Mouse (Mus musculus) embryonic facial prominence, embryonic 15.5 days (tissue): ENCODE results near the gene Mlkl. TPM values are rescaled to one million over a fixed set of nuclear protein-coding genes. Genes with fewer than 3 reads are reported as not detected.
"Not testable (repeated sequence)": the region's sequence is repeated elsewhere in the genome, so short reads cannot be mapped to it uniquely, and the experiment has no call there.

Experiments
- ATAC-seq: fragments of 200-750 bp; cut with Nextera tagmentation; 2 replicates; pipeline ENCODE4 v1.8.0; 2017; ENCODE audit warnings: low read depth, moderate TSS enrichment; ENCODE audit not compliant: insufficient number of reproducible peaks, low FRiP score, low TSS enrichment
- H3K27ac ChIP-seq: fragments of 300-500 bp; sonication (generic); replicated peaks from 2 replicates; pipeline ENCODE4 v1.5.1; 2015; ENCODE audit warnings: mild to moderate bottlenecking, inconsistent platforms
- H3K27me3 ChIP-seq: fragments of 300-500 bp; sonication (generic); 2 replicates; pipeline ENCODE4 v1.6.1; 2015; ENCODE audit warnings: inconsistent platforms
- H3K36me3 ChIP-seq: fragments of 300-500 bp; sonication (generic); 2 replicates; pipeline ENCODE4 v1.6.1; 2015; ENCODE audit warnings: mild to moderate bottlenecking, inconsistent platforms
- H3K4me1 ChIP-seq: fragments of 300-500 bp; sonication (generic); 2 replicates; pipeline ENCODE4 v1.6.1; 2015; ENCODE audit warnings: inconsistent platforms
- H3K4me2 ChIP-seq: fragments of 300-500 bp; sonication (generic); replicated peaks from 2 replicates; pipeline ENCODE4 v1.6.1; 2015; ENCODE audit warnings: mild to moderate bottlenecking, inconsistent platforms
- H3K4me3 ChIP-seq: fragments of 300-500 bp; sonication (generic); replicated peaks from 2 replicates; pipeline ENCODE4 v1.5.1; 2015; ENCODE audit warnings: mild to moderate bottlenecking, inconsistent platforms
- H3K9ac ChIP-seq: fragments of 300-500 bp; sonication (generic); 2 replicates; pipeline ENCODE4 v1.6.1; 2015; ENCODE audit warnings: inconsistent platforms
- H3K9me3 ChIP-seq: fragments of 300-500 bp; sonication (generic); replicated peaks from 2 replicates; pipeline ENCODE4 v1.6.1; 2016; ENCODE audit warnings: inconsistent platforms
- WGBS: fragments of 180-500 bp; shearing (Covaris S2); methylation state at CpG from one replicate; pipeline ENCODE4 v1.1.7; 2015; 5-methylcytosine and 5-hydroxymethylcytosine counted together
- polyA plus RNA-seq: library from polyadenylated mRNA; unstranded; fragments of >200 nt; fragmentation: Nextera tagmentation; extraction: Ambion mirVana; gene quantifications from 2 replicates; pipeline ENCODE4 v1.2.1, GENCODE M21; 2015

The Mlkl gene
- polyA plus RNA-seq, 1 experiment from 2014 or later, result 1.2 TPM

DNA sequence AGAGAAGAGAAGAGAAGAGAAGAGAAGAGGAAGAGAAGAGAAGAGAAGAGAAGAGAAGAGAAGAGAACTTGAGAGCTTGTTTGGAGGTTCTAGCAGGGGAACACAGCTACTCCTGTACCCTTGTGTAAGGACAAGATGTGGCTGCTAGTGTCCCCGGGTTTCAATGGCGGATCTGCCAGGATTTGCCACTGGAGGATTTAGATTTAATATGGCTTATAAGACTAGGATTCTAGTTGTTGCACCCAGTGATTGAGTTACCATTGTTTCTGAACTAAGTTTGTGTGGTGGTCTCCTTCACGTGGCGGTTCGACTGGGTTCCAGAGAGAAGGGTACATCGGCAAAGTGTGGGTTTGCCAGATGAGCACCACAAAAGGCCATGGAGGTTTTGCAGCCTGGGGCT is 24.0 kb downstream of the Mlkl start:
- H3K27me3 ChIP-seq, H3K27ac ChIP-seq, H3K9me3 ChIP-seq, H3K4me2 ChIP-seq, ATAC-seq, H3K4me3 ChIP-seq, H3K9ac ChIP-seq, H3K36me3 ChIP-seq, H3K4me1 ChIP-seq: not testable (repeated sequence)
- WGBS, result 94% methylated on average over 6 of the region's 6 CpGs

DNA sequence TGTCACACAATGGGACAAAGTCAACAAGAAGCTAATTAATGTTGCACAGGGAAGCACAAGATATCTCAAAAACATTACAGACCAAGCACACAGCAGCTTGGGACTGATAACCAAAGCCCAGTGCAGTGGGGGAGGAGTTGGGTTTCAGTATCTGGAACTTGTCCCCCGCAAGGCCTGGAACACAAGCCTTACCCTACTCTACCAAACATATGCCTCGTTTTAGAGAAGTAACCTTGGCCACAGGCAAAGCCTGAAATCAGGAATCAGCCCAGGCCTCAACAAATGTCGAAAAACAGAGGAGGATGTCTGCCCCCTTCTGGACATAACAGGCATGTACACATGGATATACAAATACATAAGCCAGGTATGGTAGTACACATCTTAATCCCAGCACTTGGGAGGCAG is 25.2 kb downstream of the Mlkl start:
- H3K4me1 ChIP-seq, result no peaks in the 10 kb centered on the region
- no peak overlapping the region for H3K4me2 ChIP-seq
- no peak overlapping the region for H3K9ac ChIP-seq
- H3K4me3 ChIP-seq, result no peak overlapping the region
- no peaks in the 10 kb centered on the region for H3K27me3 ChIP-seq
- ATAC-seq, result no peak
- 76% methylated on average over 3 of the region's 3 CpGs for WGBS
- no peaks in the 10 kb centered on the region for H3K9me3 ChIP-seq
- no peak overlapping the region for H3K27ac ChIP-seq
- no peaks in the 10 kb centered on the region for H3K36me3 ChIP-seq

DNA sequence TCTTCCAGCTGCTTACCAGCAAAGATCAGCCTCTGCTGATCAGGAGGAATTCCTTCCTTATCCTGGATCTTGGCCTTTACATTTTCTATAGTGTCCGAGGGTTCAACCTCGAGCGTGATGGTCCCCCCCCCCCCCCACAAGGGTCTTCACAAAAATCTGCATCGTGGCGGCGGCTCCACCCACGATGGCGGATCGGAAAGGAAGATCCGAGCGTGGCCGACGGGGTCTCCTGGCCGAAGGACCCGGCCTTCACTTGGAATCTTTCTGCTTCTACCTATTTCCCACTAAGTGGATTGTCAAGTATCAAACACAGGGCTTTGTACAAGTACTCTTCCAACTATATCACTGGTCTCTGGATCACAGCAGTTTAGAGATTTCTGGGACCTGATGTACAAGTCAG is 28.0 kb downstream of the Mlkl start:
- not testable (repeated sequence) for H3K36me3 ChIP-seq, H3K4me3 ChIP-seq, H3K4me2 ChIP-seq, H3K9ac ChIP-seq, H3K27me3 ChIP-seq, H3K4me1 ChIP-seq, H3K9me3 ChIP-seq, ATAC-seq, H3K27ac ChIP-seq
- 93% methylated on average over 15 of the region's 15 CpGs for WGBS

DNA sequence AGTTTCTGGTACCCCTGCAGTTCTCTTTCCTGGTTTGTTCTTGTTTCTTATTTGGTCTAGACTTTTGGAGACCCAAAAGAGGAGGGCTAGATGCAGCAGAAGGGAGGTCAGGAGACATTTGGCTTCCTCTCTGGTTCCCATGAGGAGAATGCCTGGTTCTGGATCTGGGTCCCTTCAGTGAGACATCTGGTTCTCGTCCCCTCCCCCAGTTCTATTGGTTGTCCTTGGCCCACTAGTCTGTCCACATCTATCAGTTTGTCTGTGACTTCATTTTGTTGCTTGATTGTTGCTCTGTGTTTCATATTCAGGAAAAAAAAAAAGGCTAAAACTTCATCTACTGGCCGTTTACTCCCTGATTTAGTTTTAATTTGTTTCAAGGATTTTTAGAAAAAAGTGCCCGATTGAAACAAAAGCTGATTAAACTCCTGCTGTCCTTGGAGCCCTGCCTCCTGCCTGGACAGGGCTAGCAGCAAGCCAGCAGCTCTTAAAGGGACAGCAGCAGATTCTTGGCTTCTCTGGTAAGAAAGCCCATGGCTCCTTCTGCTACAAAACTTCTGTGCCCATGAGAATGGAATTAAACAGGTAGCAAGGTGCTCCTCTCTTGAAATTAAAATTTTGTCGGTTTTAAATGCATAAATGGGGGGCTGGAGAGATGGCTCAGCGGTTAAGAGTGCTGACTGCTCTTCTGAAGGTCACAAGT is 32.8 kb downstream of the Mlkl start:
- Histone ChIP-seq H3K4me2 (no peak overlapping the region), H3K4me1 (no peaks in the 10 kb centered on the region), H3K36me3 (no peaks in the 10 kb centered on the region), H3K9me3 (no peaks in the 10 kb centered on the region), H3K9ac (no peak overlapping the region), H3K27ac (no peak overlapping the region), H3K4me3 (no peak overlapping the region), H3K27me3 (no peaks in the 10 kb centered on the region)
- no peak for ATAC-seq
- 26% methylated on average over 5 of the region's 5 CpGs for WGBS

DNA sequence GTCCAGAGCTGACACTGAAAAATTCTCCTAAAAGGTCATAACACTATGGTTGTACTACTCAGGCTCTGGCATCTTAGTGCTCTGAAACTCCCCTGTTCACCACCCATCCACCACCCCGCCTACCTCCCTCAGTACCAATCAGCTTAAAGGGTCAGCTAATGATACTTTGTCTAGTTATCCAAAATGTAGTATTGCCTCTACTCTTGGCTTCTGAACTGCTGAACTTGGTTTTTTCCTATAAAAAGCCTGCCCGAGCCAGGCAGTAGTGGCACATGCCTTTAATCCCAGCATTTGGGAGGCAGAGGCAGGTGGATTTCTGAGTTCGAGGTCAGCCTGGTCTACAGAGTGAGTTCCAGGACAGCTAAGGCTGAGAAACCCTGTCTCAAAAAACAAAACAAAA is 33.6 kb downstream of the Mlkl start:
- WGBS, result 91% methylated on average over 3 of the region's 3 CpGs
- no peak overlapping the region for H3K4me3 ChIP-seq

DNA sequence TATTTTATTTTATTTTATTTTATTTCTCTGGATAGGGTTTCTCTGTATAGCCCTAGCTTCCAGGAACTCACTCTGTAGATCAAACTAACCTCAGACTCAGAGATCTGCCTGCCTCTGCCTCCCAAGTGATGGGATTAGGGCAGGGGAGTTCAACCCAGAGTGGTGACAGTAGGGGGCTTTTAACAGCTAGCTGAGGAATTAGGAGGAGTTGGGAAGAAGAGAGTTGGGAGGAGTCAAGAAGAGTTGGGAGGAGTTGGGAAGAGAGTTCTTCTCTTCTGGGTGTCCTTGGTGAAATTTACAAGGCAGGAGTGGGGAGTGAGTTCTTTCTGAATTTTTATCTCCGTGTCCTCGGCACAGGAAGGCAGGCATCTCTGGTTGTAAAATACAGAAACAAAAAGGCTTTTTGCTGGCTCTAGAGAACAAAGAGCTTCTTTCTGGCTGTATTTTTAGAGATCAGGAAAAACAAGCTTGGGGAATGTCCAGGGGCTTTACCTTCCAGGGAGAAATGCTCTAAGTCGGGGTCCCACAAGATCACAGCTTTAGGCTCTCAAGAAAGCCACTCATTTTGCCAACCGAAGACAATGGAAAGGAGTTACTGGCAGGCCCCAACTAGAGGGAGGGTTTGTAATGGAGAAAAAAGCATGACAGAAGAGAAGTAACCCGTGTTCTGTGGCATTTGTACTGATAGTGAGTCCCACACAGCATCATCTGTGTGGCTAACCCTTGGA is 34.7 kb downstream of the Mlkl start:
- H3K9ac ChIP-seq, H3K27me3 ChIP-seq, H3K4me1 ChIP-seq, H3K4me3 ChIP-seq, H3K9me3 ChIP-seq, H3K27ac ChIP-seq, H3K36me3 ChIP-seq, ATAC-seq, H3K4me2 ChIP-seq: not testable (repeated sequence)
- WGBS, result 59% methylated on average over 5 of the region's 5 CpGs

More for the DNA sequence above, 33.6 kb downstream of the Mlkl start:
- no peaks in the 10 kb centered on the region for H3K4me1 ChIP-seq
- no peaks in the 10 kb centered on the region for H3K9me3 ChIP-seq
- ATAC-seq, result no peak
- H3K27me3 ChIP-seq, result no peaks in the 10 kb centered on the region
- no peaks in the 10 kb centered on the region for H3K36me3 ChIP-seq
- no peak overlapping the region for H3K27ac ChIP-seq
- H3K9ac ChIP-seq, result no peak overlapping the region
- no peak overlapping the region for H3K4me2 ChIP-seq

DNA sequence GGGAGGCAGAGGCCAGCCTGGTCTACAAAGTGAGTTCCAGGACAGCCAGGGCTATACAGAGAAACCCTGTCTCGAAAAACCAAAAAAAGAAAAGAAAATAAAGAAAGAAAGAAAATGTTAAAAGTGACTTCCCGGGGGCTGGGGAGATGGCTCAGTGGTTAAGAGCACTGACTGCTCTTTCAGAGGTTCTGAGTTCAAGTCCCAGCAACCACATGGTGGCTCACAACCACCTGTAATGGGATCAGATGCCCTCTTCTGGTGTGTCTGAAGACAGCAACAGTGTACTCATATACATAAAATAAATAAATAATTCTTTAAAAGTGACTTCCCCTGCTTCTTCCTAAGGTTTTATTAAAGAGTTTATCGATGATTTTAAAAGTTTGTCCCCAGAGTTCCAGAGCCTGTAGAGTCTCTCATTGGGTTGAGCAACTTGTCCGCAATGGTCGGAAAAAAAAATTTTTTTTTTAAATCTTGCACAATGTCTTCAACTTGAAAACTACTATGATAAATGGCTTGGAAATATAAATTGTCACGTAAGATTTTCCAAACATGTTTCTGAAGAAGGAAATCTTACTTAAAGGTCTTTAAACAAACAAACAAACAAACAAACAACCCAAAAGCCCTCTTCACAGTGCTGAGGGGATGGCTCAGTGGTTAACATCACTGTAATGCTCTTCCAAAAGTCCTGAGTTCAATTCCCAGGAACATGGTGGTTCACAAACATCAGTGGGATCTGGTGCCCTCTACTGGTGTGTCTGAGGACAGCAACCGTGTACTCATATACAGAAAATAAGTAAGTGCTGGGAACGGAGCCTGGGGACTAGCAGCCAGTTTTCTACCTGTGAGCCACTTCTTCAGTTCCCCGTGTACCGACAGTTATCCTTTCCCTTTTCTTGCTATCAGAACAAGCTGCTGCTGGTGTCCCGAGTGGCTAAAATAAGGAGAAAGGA is 37.1 kb downstream of the Mlkl start:
- no peak for ATAC-seq
- 65% methylated on average over 11 of the region's 11 CpGs for WGBS
- Histone ChIP-seq H3K9me3 (no peaks in the 10 kb centered on the region), H3K9ac (no peak overlapping the region), H3K27ac (peak overlapping the region; percentile 58), H3K36me3 (peaks cover 5% of the 10 kb centered on the region; the same call in 1 of the 2 replicates), H3K27me3 (no peaks in the 10 kb centered on the region), H3K4me2 (peak overlapping the region; percentile 59), H3K4me3 (peak overlapping the region; percentile 93), H3K4me1 (peaks cover 8% of the 10 kb centered on the region; the same call in 1 of the 2 replicates)

DNA sequence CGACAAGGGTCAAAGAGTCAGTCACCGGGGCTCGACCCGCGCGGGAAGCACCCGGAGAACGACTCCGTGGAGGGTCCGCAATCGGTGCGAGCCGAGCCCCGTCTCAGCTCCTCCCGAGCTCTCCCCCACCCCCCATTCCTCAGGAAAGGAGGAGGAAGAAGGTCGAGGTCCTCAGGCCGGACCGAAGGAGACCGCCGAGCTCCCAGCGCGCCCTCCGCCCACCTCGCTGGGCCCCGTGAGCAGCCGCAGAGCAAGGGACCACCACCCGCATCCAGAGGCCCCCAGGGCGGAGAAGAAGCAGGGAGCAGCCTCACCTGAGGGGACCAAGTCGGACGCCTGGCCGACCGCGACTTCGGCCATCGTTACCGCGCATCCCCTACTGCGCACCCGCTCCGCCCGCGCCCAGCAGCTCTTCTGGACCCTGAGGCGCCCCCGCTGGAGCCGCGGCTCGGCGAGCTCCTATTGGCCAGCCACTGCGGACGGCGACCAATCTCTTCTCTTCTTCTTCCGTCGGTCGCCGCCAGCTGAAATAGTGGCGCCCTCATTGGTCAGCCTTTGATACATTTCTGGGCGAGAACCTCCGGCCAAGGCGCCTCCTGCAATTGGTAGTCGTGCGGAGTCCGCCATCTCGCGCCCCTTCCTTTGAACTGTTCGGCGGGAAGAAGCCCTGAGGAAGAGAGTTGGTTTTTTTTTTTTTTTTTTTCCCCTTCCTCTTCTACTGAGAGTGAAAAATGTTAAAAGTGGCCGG is 38.0 kb downstream of the Mlkl start, which contains the start of gene Rfwd3:
Gene Rfwd3, minus strand, starts transcription at position 402 of the 748 bp plus-strand sequence.
- H3K4me1 ChIP-seq, result peaks cover 8% of the 10 kb centered on the region; the same call in 1 of the 2 replicates
- peak within 1 kb of the TSS; percentile 88 for H3K27ac ChIP-seq
- H3K9ac ChIP-seq, result peak within 1 kb of the TSS; percentile 94
- peak within 1 kb of the TSS; percentile 59 for H3K4me2 ChIP-seq
- peaks cover 12% of the 10 kb centered on the region for H3K36me3 ChIP-seq
- WGBS, result under 1% methylated on average over 66 of the region's 67 CpGs
- peak within 1 kb of the TSS; percentile 93 for H3K4me3 ChIP-seq
- no peaks in the 10 kb centered on the region for H3K9me3 ChIP-seq
- no peaks in the 10 kb centered on the region for H3K27me3 ChIP-seq
- peak; percentile 99 for ATAC-seq

DNA sequence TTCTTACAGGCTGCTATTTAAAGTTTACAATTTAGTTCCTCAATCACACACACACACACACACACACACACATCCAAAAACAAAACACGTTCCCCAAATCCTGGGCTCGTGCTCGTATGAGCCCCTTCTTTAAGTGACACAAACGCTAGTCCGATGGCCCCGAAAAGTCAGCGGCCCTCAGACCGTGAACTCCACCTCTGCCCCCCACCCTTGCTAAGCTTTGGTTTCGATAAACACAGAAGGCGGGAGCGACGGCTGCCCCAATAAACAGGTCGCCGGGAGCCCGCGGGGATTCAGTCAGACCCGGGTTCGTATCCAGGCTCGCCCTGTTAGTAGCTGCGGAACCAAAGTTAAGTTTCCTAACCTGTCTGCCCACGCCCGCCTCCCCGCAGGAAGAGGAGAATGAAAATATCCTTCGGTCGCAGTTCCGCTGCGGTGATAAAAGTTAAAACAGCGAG is 38.6 kb downstream of the Mlkl start:
- WGBS, result under 1% methylated on average over 28 of the region's 28 CpGs

DNA sequence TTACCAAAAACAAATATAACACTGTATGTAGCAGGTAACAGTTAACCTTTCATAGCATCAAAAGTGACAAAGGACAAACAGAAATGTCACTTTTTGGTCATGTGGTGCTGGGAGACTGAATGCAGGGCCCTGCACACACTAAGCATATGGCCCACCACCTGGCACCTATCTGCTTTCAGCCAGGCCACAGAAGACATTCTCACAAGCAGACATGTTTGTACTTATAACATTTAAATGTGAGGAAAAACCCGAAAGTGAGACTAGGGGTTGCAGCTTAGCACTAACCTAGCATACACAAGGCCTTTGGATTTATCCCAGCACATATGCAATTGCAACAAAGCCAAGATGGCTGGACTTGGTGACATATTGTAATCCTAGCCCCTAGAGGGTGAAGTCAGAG is 40.0 kb downstream of the Mlkl start:
- H3K4me3 ChIP-seq, result no peak overlapping the region
- H3K27ac ChIP-seq, result no peak overlapping the region
- no peak overlapping the region for H3K9ac ChIP-seq
- H3K36me3 ChIP-seq, result peaks cover 30% of the 10 kb centered on the region
- 71% methylated on average over 1 of the region's 1 CpGs for WGBS
- ATAC-seq, result no peak
- no peaks in the 10 kb centered on the region for H3K27me3 ChIP-seq
- no peaks in the 10 kb centered on the region for H3K9me3 ChIP-seq
- H3K4me2 ChIP-seq, result no peak overlapping the region
- peaks cover 8% of the 10 kb centered on the region; the same call in 1 of the 2 replicates for H3K4me1 ChIP-seq

More for the DNA sequence above, 38.6 kb downstream of the Mlkl start:
- ATAC-seq, result no peak
- no peaks in the 10 kb centered on the region for H3K9me3 ChIP-seq
- H3K4me2 ChIP-seq, result peak overlapping the region; percentile 59
- H3K27me3 ChIP-seq, result no peaks in the 10 kb centered on the region
- H3K9ac ChIP-seq, result peak overlapping the region; percentile 94
- H3K4me3 ChIP-seq, result peak overlapping the region; percentile 93
- peak overlapping the region; percentile 88 for H3K27ac ChIP-seq
- peaks cover 8% of the 10 kb centered on the region; the same call in 1 of the 2 replicates for H3K4me1 ChIP-seq
- H3K36me3 ChIP-seq, result peaks cover 16% of the 10 kb centered on the region
